Mouse (Mus musculus) lung, postnatal 14 days (tissue): ENCODE data around the gene Vmn1r169.
"Not testable (repeated sequence)": the region's sequence is repeated elsewhere in the genome, so short reads cannot be mapped to it uniquely, and the experiment has no call there.

ENCODE experiments used
- DNase-seq: peaks from one replicate; pipeline ENCODE4 v3.0.0; 2021

Gene Vmn1r169

DNA sequence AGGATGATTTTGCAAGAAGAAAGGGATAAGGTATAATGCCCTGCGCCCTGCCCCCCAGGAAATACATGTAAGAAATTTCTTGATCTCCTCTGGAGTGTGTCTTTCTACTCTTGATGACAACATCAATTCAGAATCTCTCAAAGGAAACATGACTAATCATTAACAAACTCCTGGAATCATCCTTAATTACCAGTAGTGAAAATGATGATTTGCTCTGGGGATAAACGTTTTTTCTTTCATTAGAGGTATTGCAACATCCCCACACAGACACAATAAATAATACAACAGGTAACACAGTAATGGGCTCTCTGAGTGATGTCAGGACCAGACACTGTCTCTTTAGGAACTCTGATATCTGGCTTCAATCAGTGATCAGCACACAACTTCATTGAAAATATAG lies at the start of gene Vmn1r169:
Vmn1r169 (plus strand) TSS at position 301 of the 400 bp plus-strand sequence.
- not testable (repeated sequence) for DNase-seq

DNA sequence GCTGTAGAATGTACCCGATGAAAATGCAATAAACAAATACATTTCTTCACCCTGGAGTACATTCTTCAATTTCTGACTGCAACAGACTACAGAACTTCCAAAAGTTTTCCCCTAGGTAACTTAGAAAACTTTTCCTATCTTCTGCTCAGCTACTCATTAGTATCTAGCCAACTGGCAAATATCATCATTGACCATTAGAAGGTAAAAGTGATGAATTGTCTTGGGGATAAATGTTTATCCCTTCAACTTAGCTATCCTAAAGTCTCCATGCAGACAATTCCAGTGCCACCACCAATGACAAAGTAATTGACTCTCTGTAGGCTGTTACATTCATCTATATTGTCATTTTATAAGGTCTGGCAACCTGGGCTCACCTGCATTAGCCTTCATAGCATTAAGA lies 35.9 kb upstream of the Vmn1r169 start, which contains the start of gene Vmn1r168:
Vmn1r168 (plus strand) TSS at position 301 of the 400 bp plus-strand sequence.
- DNase-seq, result not testable (repeated sequence)

DNA sequence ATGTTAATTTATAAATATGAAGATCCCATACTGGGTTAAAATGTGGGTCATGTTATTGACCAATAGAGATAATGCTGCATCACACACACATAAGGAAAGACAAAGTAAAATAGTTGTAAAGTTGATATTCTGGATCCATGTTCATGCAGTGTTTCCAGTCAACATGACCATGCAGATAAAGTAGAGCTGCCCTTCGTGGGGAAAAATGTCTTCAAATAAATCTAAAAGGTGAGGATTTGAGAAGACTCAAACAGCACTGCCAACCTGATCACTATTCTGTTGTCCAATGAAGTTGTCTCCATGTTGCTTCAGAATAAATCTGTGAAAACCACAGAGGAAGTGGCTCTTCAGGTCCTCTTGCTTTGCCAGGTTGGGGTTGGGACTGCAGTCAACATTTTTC lies 30.5 kb downstream of the Vmn1r169 start, which contains the start of gene Vmn1r170:
Vmn1r170 (plus strand) TSS at position 301 of the 400 bp plus-strand sequence.
- not testable (repeated sequence) for DNase-seq
